Mouse (Mus musculus) limb, embryonic 14.5 days (tissue): ENCODE measurements around the gene Rom1. TPM values are rescaled to one million over a fixed set of nuclear protein-coding genes. Genes with fewer than 3 reads are reported as not detected.

Experiments
- ATAC-seq: fragments of 200-750 bp; cut with Nextera tagmentation; 2 replicates; pipeline ENCODE4 v1.8.0; 2017; ENCODE audit warnings: low read depth, moderate number of reproducible peaks, moderate TSS enrichment; ENCODE audit not compliant: low FRiP score
- DNase-seq: peaks from one replicate; pipeline ENCODE4 v3.0.0-alpha.2; 2015; ENCODE audit warnings: low spot score
- H3K27ac ChIP-seq: fragments of 300-500 bp; sonication (generic); replicated peaks from 2 replicates; pipeline ENCODE4 v1.5.1; 2014; ENCODE audit warnings: low read depth, mild to moderate bottlenecking, low read length, moderate library complexity, mixed read lengths
- H3K27me3 ChIP-seq: fragments of 300-500 bp; sonication (generic); 2 replicates; pipeline ENCODE4 v1.6.1; 2014; ENCODE audit warnings: low read length, mixed read lengths; ENCODE audit not compliant: control insufficient read depth, insufficient read depth
- H3K36me3 ChIP-seq: fragments of 300-500 bp; sonication (generic); 2 replicates; pipeline ENCODE4 v1.6.1; 2014; ENCODE audit warnings: mild to moderate bottlenecking, low read length, moderate library complexity, mixed read lengths; ENCODE audit not compliant: control insufficient read depth, insufficient read depth
- H3K4me1 ChIP-seq: fragments of 300-500 bp; sonication (generic); 2 replicates; pipeline ENCODE4 v1.6.1; 2014; ENCODE audit warnings: antibody characterized with exemption, low read length, mixed read lengths; ENCODE audit not compliant: control insufficient read depth, insufficient read depth
- H3K4me2 ChIP-seq: fragments of 300-500 bp; sonication (generic); replicated peaks from 2 replicates; pipeline ENCODE4 v1.6.1; 2014; ENCODE audit warnings: low read depth, mild to moderate bottlenecking, low read length, moderate library complexity; ENCODE audit not compliant: severe bottlenecking
- H3K4me3 ChIP-seq: fragments of 300-500 bp; sonication (generic); replicated peaks from 2 replicates; pipeline ENCODE4 v1.5.1; 2014; ENCODE audit warnings: low read length
- H3K9ac ChIP-seq: fragments of 300-500 bp; sonication (generic); 2 replicates; pipeline ENCODE4 v1.6.1; 2014; ENCODE audit warnings: mild to moderate bottlenecking, low read depth, low read length, moderate library complexity; ENCODE audit not compliant: severe bottlenecking
- H3K9me3 ChIP-seq: fragments of 300-500 bp; sonication (generic); 2 replicates; pipeline ENCODE4 v1.6.1; 2016; ENCODE audit warnings: low read length; ENCODE audit not compliant: control insufficient read depth
- POLR2A ChIP-seq: fragments of 200-500 bp; IDR thresholded peaks from 2 replicates; pipeline ENCODE4 v1.8.0; 2012; ENCODE audit warnings: inconsistent platforms, mild to moderate bottlenecking, moderate library complexity, borderline replicate concordance; ENCODE audit not compliant: insufficient read depth, insufficient read length; ENCODE audit errors: extremely low read depth
- WGBS: fragments of 180-500 bp; shearing (Covaris S2); extraction: QIAGEN DNeasy Blood & Tissue Kit; methylation state at CpG from one replicate; pipeline ENCODE4 v1.1.7; 2014; 5-methylcytosine and 5-hydroxymethylcytosine counted together
- polyA plus RNA-seq, 2 experiments: library from polyadenylated mRNA; depleted of rRNA in 1 of 2; stranded (reverse) in 1 of 2; unstranded in 1 of 2; fragments of >200 nt; fragmentation: Nextera tagmentation in 1 of 2; extraction: Ambion mirVana in 1 of 2; gene quantifications; 2 replicates each; pipeline versions ENCODE4 v1.2.1 to v1.2.3; 2012 to 2014

Rom1 gene
- polyA plus RNA-seq, 2 experiments: 2.0 to 5.2 TPM

DNA sequence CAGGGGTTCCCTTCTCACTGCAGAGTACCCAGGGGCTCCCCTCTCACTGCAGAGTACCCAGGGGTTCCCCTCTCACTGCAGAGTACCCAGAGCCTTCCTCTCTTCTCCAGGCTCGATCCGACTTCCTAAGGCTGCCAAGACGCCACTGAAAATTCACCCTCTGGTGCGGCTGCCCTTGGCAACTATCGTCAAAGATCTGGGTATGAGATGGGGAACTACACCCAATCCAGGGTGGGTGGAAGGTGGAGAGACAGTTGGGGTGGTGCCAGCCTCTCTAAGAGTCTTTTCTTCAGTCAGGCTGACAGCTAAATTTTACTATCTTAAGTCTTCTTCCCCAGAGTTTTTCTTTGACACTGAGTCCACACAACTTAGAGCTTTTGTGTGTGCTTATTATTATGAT, 21.0 kb upstream of the Rom1 start:
- DNase-seq: no peak
- peaks cover 71% of the 10 kb centered on the region for H3K36me3 ChIP-seq
- WGBS: 91% methylated on average over 5 of the region's 5 CpGs

DNA sequence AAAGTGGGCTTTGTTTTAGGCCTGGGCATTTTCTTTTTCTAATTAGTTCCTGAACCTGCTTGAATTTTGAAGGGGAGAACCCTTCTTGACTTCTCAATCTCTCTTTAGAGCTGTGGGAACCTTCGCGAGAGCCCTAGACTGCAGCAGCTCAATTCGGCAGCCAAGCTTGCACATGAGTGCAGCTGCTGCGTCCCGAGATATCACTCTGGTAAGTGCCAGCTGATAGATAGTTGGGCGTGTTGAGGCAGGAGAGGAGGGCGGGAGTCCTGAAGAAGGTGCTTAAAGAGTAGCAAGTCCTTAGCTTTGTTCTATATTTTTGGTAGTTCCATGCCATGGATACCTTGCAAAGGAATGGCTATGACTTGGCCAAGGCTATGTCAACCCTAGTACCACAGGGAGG, 17.8 kb upstream of the Rom1 start:
- Histone ChIP-seq H3K4me2 (no peak overlapping the region), H3K27ac (no peak overlapping the region), H3K9ac (no peak overlapping the region), H3K27me3 (no peaks in the 10 kb centered on the region), H3K4me3 (no peak overlapping the region), H3K4me1 (peaks cover 14% of the 10 kb centered on the region), H3K9me3 (no peaks in the 10 kb centered on the region), H3K36me3 (peaks cover 78% of the 10 kb centered on the region)
- DNase-seq: no peak
- 93% methylated on average over 7 of the region's 7 CpGs for WGBS
- no peak for ATAC-seq
- TF ChIP-seq POLR2A: no peak

More for the DNA sequence above, 21.0 kb upstream of the Rom1 start:
- Histone ChIP-seq H3K27ac (no peak overlapping the region), H3K9me3 (no peaks in the 10 kb centered on the region), H3K4me1 (peaks cover 8% of the 10 kb centered on the region), H3K4me3 (no peak overlapping the region), H3K4me2 (no peak overlapping the region), H3K9ac (no peak overlapping the region), H3K27me3 (no peaks in the 10 kb centered on the region)
- TF ChIP-seq POLR2A: no peak
- no peak for ATAC-seq

GRCm38 (mm10) chr19:8945251-8945650, 16.1 kb upstream of the Rom1 start:
- 84% methylated on average over 6 of the region's 6 CpGs for WGBS
- H3K4me3 ChIP-seq: peak overlapping the region; percentile 18
- no peaks in the 10 kb centered on the region for H3K27me3 ChIP-seq
- TF ChIP-seq POLR2A: no peak
- ATAC-seq: no peak
- H3K4me2 ChIP-seq: peak overlapping the region; percentile 61
- H3K36me3 ChIP-seq: peaks cover 63% of the 10 kb centered on the region
- no peak overlapping the region for H3K27ac ChIP-seq
- H3K4me1 ChIP-seq: peaks cover 21% of the 10 kb centered on the region
- H3K9me3 ChIP-seq: no peaks in the 10 kb centered on the region
- DNase-seq: no peak
- peak overlapping the region; percentile 13; the same call in 1 of the 2 replicates for H3K9ac ChIP-seq

DNA sequence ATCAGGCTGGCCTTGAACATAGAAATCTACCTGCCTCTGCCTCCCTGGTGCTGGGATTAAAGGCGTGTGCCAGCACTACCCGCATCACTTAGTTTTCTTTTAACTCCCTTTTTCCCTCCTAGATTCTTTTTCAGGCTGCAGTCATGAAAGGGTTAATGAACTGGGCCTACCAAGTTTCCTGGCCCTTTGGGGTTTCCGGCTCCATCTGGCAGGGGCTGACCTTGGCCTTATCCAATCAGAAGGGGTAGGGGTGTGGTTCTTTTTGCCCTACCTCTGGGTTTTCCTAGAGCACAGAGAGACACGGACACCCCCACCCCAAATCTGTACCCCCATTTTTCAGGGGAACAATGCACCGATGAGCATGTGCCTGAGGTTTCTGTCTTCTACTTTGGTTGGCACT, 15.6 kb upstream of the Rom1 start:
- 27% methylated on average over 5 of the region's 5 CpGs for WGBS
- Histone ChIP-seq H3K27ac (no peak overlapping the region), H3K9me3 (no peaks in the 10 kb centered on the region), H3K9ac (peak overlapping the region; percentile 13; the same call in 1 of the 2 replicates), H3K4me3 (peak overlapping the region; percentile 18), H3K27me3 (no peaks in the 10 kb centered on the region), H3K4me1 (peaks cover 21% of the 10 kb centered on the region), H3K4me2 (peak overlapping the region; percentile 61; the same call in 1 of the 2 replicates), H3K36me3 (peaks cover 61% of the 10 kb centered on the region)
- DNase-seq (peak; percentile 89), ATAC-seq (no peak)
- TF ChIP-seq POLR2A: no peak

- peak overlapping the region; percentile 28; the same call in 1 of the 2 replicates for H3K9ac ChIP-seq
- DNase-seq (peak; percentile 23), ATAC-seq (no peak)
- no peaks in the 10 kb centered on the region for H3K27me3 ChIP-seq
- peak overlapping the region; percentile 18; the same call in 1 of the 2 replicates for H3K4me3 ChIP-seq
- 0 out of 2 replicates have a peak overlapping the region, but pooled peaks have one; percentile 9 for H3K27ac ChIP-seq
- peaks cover 21% of the 10 kb centered on the region for H3K4me1 ChIP-seq
- H3K4me2 ChIP-seq: peak overlapping the region; percentile 61
- TF ChIP-seq POLR2A: no peak
- 44% methylated on average over 5 of the region's 5 CpGs for WGBS
- peaks cover 62% of the 10 kb centered on the region for H3K36me3 ChIP-seq
- no peaks in the 10 kb centered on the region for H3K9me3 ChIP-seq
These were observed 14.9 kb upstream of the Rom1 start for GRCm38 (mm10) chr19:8944062-8944461.

- 75% methylated on average over 2 of the region's 2 CpGs for WGBS
- TF ChIP-seq POLR2A: no peak
- peak overlapping the region; percentile 61 for H3K4me2 ChIP-seq
- H3K9me3 ChIP-seq: no peaks in the 10 kb centered on the region
- no peaks in the 10 kb centered on the region for H3K27me3 ChIP-seq
- H3K4me3 ChIP-seq: peak overlapping the region; percentile 91
- no peak for DNase-seq
- H3K9ac ChIP-seq: peak overlapping the region; percentile 97
- H3K4me1 ChIP-seq: peaks cover 21% of the 10 kb centered on the region
- no peak for ATAC-seq
- H3K27ac ChIP-seq: peak overlapping the region; percentile 94; the same call in 1 of the 2 replicates
- peaks cover 62% of the 10 kb centered on the region for H3K36me3 ChIP-seq
These were observed 13.9 kb upstream of the Rom1 start for GRCm38 (mm10) chr19:8943047-8943446.
